Comparison of ENCODE assay signal across 22 mouse cellular contexts in genomic region chr14:62438236-62438635, GRCm38 (mm10). TPM values are rescaled to one million over a fixed set of nuclear protein-coding genes. Genes with fewer than 3 reads are reported as not detected.
"Had no signal": no experiment of that assay in that cellular context is flagged by ENCODE, and none has a peak within 500 bp of the region (broad histone marks: within the 10 kb centered on the region; RNA-seq: fewer than 3 reads in every experiment).

No protein-coding gene starts in this region.

- H3K27me3 ChIP-seq: limb, embryonic 12.5 days; limb, embryonic 15.5 days; lung, embryonic 15.5 days; midbrain, embryonic 13.5 days; neural tube, embryonic 13.5 days; stomach, embryonic 15.5 days had no signal

- DNase-seq: left cerebral cortex, postnatal 4 days; lung, adult 18-20 months; lung, postnatal 10 days; lung, postnatal 36 days; retina, postnatal 1 day; right cerebral cortex, postnatal 25 days; spleen, adult 18-20 months; thymus, postnatal 25 days had no signal

- H3K4me3 ChIP-seq: limb, embryonic 12.5 days; limb, embryonic 15.5 days; lung, embryonic 15.5 days; megakaryocyte, embryonic 14.5 days; midbrain, embryonic 10.5 days; midbrain, embryonic 13.5 days; myocyte; neural tube, embryonic 13.5 days; stomach, embryonic 15.5 days had no signal

- H3K9ac ChIP-seq: limb, embryonic 12.5 days; limb, embryonic 15.5 days; liver, embryonic 14.5 days; lung, embryonic 15.5 days; midbrain, embryonic 13.5 days; neural tube, embryonic 13.5 days; stomach, embryonic 15.5 days had no signal

- H3K36me3 ChIP-seq: limb, embryonic 12.5 days; limb, embryonic 15.5 days; lung, embryonic 15.5 days; midbrain, embryonic 10.5 days; midbrain, embryonic 13.5 days; neural tube, embryonic 13.5 days; stomach, embryonic 15.5 days had no signal

- H3K4me1 ChIP-seq: limb, embryonic 12.5 days; limb, embryonic 15.5 days; lung, embryonic 15.5 days; midbrain, embryonic 10.5 days; midbrain, embryonic 13.5 days; neural tube, embryonic 13.5 days; stomach, embryonic 15.5 days had no signal

- H3K27ac ChIP-seq: hindbrain, postnatal 0 days; limb, embryonic 12.5 days; limb, embryonic 15.5 days; liver, embryonic 14.5 days; lung, embryonic 15.5 days; midbrain, embryonic 10.5 days; midbrain, embryonic 13.5 days; neural tube, embryonic 13.5 days; stomach, embryonic 15.5 days had no signal

RNA-seq across cellular contexts. Expression of gene Gucy1b2, which starts 17.9 kb away (rescaled TPM):
- total RNA-seq: monocyte, adult 5-6 weeks; neutrophil, adult 5-6 weeks had no signal
- polyA plus RNA-seq: inflammation-experienced regulatory T-cells, adult 6 months; liver, embryonic 14.5 days; myocyte had no signal
